Mouse (Mus musculus): ENCODE results near the gene Tns2.

GRCm38 (mm10) chr15:102099771-102100160 lies 447 bp upstream of the Tns2 start:
- no peak for TF ChIP-seq CTCF (IDR thresholded peaks at IDR 0.05; ENCODE audit: low read depth)
- TF ChIP-seq EP300 (IDR thresholded peaks at IDR 0.05; ENCODE audit: low read depth) = no peak

Data from liver, embryonic 14.5 days (tissue).